Mouse (Mus musculus) lung, postnatal 4 days (tissue): ENCODE measurements around the gene Fstl3.
A peak's percentile ranks its signal among the peaks of the same experiment; 100 is the strongest.

Source experiments
- DNase-seq, 2 experiments: peaks; one replicate each; pipeline ENCODE4 v3.0.0; 2021

The Fstl3 gene

DNA sequence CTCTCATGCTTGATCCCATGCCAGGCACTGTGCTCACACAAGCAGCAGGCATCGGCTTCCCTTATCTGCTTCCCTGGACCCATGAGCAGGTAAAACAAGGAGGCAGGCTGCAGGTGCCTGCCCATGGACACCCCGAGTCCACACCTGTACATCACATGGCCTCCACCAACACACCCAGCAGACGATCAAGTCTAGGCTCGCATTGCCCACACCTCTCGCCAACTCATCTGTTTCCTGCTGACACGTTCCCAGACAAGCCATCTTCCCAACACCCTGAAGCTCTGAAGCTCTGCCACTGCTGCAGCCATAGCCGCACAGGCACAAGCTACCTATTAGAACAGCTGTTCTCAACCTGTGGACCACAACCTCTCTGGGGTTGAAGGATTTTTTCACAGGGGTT lies 12.8 kb upstream of the Fstl3 start:
- no peak for DNase-seq

DNA sequence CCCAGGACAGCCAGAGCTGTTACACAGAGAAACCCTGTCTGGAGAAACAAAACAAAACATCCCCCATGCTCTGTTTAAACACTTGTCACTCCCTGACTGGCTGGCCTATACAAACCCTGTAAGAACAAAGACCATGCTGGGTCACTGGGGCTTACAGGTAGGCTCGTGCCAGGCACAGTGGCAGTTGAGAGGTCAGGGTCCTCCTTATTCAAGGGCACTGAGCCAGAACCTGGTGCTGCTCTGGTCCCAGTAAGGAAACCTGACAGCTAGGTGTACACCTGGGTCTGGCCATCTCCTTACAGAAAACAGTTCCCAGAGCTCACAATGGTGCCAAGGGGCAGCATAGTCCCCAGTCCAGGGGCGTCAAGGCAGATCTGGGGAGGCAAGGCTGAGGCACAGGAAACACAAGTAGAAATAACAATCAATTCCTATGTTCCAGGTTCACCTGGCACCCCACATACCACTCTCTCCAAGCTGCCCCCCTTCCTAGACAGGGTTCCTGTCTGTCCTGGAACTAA lies 11.8 kb upstream of the Fstl3 start:
- DNase-seq = no peak

DNA sequence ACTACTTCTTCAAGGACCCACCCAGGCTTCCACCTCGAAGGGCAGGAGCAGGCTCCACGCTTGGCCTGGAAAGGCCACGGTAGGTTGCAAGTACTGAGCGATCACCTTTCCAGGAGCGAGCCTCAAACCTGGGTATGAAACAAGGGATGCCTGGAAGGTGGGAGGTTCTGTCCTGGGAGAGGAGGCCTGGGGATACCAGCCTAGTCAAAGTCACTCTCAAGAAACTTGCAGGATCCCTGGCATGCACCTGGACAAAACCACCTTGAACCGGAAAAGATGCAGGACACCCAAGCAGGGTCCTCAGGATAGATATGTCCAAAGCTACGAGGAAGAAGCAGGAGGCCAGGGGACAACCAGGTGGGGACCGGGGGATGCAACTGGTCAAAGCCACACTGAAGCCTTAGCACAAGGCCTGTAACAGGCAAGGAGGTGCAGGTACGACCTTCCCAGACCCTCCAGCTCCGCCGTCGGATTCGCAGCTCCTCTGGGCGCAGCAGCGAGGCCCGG lies 11.0 kb upstream of the Fstl3 start:
- no peak for DNase-seq

DNA sequence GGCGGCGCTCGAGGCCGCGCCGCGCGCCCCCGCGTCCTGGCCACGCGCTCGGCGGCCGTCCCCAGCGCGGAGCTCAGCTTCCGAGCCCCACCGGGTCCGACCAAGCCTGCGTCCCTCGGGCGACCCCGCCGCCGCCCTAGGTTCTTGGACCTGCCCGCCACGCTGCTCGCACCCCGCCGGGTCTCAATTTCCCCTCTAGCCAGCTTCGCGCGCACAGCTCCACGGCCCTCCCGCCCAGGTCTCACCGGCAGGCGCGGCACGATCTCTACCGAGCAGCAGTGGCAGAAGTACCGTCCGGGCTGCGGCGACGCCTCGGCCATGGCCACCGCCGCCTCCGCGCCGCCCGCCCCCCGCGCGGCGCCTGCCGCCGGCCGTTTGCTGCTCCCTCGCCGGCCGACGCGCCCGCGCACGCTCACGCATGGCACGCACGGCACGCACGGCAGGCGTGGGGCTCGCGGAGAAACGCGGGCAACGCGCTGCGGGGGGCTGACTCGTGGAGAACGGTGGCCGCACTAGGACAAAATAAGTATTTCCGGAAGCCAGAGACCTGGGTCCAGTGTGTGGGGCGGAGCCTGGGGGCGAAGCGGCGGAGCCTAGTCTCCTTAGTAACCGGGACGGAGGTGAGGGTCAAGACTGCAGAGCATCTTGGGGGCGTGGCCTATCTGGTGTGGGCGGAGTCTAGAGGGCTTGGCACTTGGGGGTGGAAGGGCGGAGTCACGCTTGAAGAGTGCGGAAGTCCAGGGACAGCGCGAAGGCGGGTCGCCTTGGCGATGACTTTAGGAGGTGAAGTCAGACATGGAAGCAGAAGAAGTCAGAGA lies 10.4 kb upstream of the Fstl3 start, which contains the start of gene Rnf126:
Rnf126 (minus strand) TSS at position 445 of the 818 bp plus-strand sequence.
- DNase-seq = peak; percentile 99 to 100

DNA sequence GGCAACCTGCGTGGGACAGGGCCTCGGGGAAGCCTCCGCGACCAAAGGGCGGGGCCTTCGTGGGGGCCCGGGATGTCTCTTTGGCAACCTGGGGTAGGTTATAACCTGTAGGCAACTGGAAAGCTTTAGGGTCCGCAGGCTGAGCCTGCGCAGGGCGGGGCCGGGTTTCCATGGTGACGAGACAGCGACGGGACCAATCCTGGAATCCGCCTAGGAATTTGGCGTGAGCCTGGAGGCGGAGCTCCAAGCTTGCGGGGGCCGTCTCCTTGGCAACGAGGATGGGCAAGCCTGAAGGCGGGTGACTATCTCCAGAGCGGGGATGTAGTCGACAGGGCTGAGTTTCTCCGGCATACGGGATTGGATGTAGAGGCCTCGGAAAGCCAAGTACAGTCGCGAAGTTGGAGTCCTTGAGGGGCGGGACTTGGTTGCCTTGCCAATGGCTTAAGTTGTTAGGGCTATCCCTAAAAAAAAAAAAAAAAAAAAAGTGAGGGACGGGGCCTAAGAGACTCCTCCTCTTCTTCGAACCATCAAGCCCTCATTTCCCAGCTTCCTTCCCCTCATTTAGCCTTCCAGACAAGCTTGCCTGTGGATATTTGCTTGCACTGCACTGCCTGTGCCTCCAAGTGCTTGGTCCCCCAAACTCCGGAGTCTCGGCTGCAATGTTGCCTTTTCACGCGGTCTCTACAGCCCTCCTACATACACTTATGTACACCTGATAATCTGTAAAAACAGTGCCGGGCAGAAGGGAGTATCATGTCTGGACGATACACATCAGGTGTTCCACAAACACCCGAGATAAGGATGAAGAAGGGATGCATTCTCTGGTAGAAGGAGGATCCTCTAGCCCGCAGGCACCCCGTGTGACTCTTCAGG lies 9.5 kb upstream of the Fstl3 start:
- peak; percentile 90 to 94 for DNase-seq

DNA sequence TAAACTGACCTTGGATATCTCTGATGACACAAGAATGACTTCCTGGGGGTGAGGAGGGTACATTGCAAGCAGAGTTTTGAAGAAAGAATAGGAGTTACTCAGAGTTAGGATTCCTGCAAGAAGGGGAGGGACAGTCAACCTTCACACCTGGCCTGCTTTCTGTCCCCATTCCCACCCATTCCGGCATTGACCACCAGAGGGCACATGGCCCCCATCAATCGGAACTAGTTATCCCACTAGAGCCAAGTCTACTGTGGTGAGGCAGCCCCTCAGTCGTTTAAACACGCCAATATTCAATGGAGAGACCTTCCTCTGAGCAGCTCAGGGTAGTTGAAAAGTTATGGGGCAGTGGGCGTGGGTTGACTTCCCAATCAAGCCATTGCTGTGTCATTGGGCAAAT lies 8.7 kb upstream of the Fstl3 start:
- peak; percentile 76 to 86 for DNase-seq

DNA sequence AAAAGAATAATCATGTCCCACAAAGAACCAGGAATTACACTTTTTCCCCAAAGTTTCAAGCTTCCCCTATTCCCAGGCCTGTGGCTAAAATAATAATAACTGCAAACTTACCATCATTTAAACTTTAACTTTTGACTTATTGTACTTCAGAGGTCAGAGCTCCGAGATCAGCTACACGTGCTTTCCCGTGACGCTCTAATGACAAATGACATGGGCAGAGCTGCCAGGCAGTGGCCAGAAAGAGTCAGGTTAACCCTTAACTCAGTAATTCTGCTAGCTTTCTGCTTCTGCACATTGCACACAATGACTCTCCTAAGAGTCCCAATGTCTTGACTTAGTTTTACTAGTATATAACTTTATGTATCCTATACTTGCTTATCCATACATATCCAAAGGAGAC lies 7.7 kb upstream of the Fstl3 start:
- no peak for DNase-seq

DNA sequence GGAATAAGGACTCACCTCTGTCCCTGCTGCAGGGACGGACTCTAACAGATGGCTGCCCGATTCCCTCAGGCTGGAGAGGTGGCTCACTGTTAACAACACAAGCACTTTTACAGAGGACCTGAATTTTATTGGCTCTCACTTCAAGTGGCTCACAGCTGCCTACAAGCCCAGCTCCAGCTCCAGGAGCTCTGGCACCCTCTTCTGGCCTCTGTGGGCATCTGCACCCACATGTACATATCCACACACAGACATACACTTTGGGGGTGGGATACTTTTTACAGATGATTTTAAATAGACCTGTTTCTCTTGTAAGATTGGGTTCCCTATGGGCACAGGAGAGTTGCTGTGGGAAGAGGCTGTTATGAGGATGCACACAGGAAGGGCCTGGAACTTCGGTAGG lies 4.8 kb upstream of the Fstl3 start:
- no peak for DNase-seq

DNA sequence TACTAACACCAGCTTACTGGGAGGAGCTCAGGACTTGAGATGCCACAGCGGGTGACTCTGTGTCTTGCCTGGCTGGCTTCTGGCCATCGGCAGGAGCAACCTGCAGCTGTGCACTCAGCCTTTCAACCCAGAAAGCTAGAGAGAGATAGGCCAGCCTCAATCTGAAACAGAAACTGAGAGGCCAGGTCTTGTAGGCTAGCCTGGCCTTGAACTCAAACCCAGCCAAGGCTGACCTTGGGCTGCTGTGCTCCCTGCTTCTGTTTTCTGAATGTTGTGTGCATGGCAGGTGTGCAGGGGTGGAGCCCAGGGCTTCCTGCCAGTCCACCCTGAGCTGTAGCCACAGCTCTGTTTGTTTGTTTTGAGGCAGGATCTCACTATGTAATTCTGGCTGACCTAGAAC lies 3.9 kb upstream of the Fstl3 start:
- DNase-seq = no peak

DNA sequence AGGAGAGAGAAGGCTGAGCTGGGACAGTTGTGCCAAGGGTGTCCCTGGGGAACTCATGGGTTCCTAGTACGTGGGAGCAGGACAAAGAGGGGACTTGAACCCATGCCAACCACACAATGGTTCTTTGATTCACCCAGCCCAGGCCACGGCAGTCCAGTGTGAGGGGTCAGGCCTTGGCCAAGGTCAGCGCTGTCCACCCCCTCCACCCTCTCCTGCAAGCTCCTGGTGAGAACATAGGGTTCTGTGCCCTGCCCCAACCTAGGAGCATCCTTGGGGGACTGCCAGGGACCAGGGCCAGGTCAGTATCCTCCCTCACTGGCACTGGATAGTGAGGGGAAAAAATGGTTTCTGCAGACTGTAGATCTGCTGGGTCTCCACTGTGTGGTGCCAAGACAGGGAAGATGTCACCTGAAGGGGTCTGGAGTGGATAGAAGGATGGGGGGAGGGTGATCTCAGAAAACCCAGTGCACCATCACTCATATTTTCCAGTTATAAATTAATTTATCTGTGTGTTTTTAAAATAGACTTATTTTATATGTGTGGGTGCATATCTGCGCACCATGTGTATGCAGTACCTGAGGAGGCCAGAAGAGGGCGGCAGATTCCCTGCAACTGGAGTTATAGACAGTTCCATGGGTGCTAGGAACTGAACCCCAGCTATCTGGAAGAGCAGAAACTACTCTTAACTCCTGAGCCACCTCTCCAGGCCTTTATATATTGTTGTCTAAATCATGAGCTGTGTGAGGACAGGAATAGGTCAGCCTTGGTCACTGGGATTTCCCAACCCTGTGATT lies 2.4 kb upstream of the Fstl3 start:
- DNase-seq = no peak

DNA sequence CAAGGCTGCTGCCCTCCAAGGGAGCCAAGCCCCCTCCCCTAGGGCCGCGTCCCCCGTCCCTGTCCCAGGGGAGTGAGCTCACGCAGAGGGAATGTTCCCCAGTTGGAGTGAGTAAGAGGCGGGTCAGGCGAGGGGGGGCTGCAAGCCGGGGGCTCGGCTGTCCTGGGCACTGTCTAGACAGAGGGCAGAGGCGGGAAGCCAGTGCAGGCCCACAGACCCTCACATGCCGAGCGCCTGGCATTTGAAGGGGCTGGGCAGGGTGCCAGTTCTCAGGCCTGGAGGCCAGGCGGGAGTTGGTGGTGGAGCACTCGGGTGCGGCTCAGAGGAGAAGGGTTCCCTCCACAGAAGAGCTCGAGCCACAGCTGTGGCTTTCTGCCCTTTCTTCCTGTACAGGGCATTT lies 934 bp downstream of the Fstl3 start:
- peak; percentile 77 to 88 for DNase-seq

DNA sequence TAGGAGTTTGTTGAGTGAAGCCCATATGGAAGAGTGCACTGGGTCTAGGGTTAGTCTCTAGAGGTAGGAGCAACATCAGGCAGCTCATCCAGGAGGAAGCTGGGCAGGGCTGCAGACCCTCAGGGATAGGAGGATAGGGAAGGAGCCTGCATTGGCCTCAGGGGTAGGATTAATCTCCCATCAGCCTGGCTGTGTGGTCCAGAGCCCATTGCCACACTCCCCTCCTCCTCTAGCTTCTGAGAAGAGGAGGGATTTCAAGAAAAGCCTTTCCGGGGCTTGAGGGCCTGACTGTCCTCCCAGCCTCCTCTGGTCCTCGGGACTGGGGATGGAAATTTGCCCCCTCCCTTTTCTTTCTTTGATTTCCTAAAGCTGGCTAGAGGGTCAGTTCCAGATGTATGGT lies 2.1 kb downstream of the Fstl3 start:
- DNase-seq = no peak

DNA sequence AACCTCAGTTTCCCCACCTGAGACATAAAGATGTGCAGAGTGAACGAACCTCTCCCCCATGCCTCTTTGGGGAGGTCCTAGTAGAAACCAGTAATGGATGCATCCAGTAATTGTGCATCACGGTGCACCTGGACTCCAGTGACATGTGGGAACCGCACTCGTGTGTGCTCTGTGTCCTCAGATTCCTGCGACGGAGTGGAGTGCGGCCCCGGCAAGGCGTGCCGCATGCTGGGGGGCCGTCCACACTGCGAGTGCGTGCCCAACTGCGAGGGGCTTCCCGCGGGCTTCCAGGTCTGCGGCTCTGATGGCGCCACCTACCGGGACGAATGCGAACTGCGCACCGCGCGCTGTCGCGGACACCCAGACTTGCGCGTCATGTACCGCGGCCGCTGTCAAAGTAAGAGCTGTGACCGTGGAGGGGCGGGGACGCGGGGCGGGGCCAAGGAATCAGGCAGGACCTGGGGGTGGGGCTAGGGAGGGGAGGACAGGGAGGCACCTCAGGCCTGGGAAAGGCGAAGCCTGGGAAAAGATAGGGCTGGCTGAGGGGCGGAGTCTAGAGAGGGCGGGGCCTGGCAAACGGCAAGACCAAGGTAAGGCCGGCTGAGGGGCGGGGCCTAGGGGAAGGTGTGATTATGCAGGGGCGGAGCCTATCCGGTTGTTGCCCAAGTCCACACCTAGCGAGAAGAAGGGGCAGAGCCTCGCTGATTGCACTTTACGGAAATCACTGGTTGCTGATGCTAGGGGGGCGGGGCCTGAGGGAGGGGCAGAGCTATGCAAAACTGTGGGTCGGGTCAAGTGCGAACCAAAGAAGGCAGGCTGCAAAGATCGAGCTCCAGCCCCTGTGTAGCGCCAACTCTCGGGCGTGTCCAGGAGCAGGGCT lies 3.0 kb downstream of the Fstl3 start:
- peak; percentile 98 to 99 for DNase-seq

DNA sequence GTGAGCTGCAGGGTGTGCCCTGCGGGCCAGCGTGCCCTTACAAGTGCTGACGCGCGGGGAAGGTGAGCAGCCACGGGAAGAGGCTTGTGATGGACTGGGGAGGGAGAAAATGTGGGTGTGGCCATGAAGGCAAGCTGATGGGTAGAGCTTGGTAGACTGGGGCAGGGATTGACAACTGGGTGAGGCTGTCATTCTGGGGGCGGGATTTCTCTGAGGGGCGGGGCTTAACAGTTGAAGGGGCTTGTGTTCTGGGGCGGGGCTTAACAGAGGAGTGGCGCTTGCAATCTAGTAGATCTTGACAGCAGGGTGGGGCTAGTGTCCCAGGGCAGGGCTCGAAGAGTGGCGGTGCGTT lies 3.6 kb downstream of the Fstl3 start:
- DNase-seq = no peak

DNA sequence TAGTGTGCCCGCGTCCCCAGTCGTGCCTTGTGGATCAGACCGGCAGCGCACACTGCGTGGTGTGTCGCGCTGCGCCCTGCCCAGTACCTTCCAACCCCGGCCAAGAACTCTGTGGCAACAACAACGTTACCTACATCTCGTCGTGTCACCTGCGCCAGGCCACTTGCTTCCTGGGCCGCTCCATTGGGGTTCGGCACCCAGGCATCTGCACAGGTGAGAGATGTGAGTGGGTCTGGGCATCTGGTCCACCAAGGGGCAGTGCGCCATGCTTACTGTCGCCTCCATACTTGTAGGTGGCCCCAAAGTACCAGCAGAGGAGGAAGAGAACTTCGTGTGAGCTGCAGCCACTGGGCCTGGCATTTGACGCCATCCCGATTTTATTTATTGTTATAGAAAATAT lies 4.1 kb downstream of the Fstl3 start:
- no peak for DNase-seq

DNA sequence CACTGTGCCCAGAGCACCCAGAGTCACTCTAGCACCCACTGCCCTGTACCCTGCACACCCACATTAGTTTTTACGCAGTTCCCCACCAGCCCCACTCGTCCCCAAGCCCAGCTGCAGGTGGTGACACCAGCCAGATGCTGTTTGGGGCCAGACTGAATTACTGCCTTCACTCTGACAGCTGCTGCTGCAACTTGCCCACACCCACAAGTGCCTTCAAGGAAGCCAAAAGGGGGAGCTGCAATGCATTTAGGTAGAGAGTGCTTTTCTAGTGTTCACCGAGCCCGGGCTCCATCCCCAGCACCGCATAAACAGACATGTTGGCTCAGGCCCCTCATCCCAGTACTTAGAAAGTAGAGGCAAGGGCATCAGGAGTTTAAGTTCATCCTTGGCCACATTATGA lies 4.9 kb downstream of the Fstl3 start:
- no peak for DNase-seq

DNA sequence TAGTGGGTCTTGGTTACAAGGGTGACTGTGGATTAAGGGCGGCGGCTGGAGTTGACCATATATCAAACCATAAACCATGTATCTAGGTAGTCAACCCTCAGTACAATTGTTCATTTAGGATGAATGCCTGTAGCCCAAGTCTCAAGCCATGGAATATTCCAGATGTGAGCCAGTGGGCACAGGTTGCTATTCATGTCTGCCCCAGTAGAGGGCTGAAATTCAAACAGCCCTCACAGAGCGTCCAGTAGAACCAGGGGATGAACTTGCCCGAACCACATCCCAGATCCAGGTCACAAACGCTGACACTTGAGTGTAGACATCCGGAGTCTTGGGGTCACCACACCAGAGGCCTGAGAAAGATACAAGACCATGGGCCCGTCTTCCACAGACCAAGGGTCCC lies 6.0 kb downstream of the Fstl3 start:
- no peak for DNase-seq

DNA sequence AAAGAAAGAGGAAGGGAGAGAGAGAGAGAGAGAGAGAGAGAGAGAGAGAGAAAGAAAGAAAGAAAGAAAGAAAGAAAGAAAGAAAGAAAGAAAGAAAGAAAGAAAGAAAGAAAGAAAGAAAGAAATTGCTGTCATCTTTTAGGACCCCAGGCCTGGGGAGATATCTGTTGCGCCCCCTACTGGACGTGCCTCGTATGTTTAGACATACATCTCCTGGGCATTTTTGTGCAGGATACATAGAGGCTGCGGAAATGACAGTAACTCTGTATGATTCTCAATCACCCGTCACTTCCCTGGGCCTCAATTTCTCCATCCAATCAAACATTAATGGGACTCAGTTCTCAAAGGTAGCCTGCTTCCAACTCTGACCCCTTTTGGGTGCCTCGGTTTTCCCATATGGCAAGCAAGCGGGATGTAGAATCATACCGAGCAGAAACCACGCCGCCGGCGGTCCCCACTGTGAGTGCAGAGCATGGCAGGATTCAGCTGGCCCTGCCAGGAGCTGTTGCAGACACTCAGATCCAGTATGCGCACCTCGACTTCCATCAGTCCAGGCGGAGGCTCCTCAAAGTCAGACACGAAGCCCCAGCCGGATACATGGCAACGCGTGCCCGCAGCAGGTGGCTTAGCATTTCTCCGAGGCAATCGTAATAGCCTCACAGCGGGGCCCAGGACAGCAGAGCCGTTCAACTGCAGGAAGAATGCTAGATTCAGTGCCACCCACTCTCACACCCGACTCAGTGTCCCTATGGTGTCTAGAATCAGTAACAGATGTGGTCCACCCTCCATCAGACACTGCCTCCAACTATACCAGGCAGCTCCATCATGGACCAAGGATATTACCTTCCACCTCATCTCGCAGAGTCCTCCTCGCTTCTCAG lies 7.1 kb downstream of the Fstl3 start:
- peak; percentile 27 to 50 for DNase-seq

DNA sequence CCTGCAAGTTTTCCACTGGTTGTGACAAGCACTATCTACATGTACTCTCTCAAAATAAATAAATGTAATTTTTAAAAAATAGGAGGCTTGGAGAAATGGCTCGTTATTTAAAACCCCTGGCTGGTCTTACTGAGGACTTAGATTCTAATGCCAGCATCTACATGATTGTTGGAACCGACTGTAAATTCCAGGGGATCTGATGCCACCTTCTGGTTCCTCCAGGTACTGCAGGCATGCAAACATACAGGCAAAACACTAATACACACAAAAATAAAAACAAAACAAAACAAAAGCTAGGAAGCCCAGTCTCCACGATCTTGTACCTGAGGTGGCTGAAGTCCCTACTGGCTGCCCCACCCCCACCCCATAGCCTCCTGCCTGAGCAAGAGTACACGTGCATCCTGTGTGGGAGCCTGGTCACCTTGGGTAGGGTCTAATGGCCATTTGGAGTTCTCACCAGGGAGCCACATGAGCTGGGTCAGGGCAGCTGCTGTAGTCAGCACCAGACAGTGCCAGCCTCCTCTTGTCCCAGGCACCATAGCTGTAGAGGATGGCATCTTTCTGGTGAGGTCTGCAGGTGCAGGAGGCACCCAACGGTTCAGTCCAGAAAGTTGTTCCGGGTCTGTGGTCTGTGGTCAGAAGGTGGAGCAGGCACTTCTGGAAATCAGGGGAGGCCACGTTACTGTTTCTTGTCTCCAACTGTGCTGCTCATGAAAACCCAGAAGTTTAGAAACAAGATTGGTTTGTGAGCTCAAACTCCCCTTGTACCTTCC lies 11.5 kb downstream of the Fstl3 start:
- DNase-seq = peak; percentile 59 to 83

DNA sequence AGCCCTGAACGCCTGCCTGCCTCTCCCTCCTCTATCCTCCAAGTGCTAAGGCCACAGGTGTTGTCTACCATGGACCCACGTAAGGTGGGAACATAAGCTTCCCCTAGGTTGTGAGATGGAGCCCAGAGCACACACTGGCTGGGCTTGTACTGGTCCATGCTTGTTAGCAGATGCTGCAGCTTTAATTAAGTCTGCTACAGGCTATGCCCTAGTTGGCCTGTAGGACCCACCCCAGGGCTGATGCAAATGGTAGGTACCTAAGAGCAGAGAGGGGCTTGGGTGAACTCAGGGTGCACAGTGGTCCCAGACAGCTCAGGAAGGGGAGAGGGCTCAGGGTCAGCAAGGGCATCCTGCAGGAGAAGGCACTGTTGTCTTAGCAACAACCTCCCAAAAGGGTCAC lies 12.5 kb downstream of the Fstl3 start:
- no peak for DNase-seq
